ENCODE assay signal across 9 mouse cellular contexts in genomic region chr8:126267118-126267517, GRCm38 (mm10). TPM values are rescaled to one million over a fixed set of nuclear protein-coding genes. Genes with fewer than 3 reads are reported as not detected.
DNase-seq lines count a peak whose midpoint lies in the region; ATAC-seq and TF ChIP-seq lines count a peak whose summit lies in the region.
"Had no signal": no experiment of that assay in that cellular context is flagged by ENCODE, and none has a peak within 500 bp of the region (broad histone marks: within the 10 kb centered on the region; RNA-seq: fewer than 3 reads in every experiment).

No protein-coding gene starts in this region.

- H3K27me3 ChIP-seq in midbrain, embryonic 11.5 days (ENCODE audit: control insufficient read depth, insufficient read depth, low read length) = no peaks in the 10 kb centered on the region
- H3K27me3 ChIP-seq in midbrain, embryonic 16.5 days (ENCODE audit: control insufficient read depth, insufficient read depth, low read depth, low read length) = no peaks in the 10 kb centered on the region; the same call in 1 of the 2 replicates
- no peaks in the 10 kb centered on the region for H3K27me3 ChIP-seq in forebrain, embryonic 11.5 days (ENCODE audit: control insufficient read depth, insufficient read depth, low read length)
- no peaks in the 10 kb centered on the region for H3K27me3 ChIP-seq in forebrain, embryonic 10.5 days (ENCODE audit: poor library complexity, severe bottlenecking)

- H3K4me3 ChIP-seq in midbrain, embryonic 11.5 days (ENCODE audit: low read depth, low read length) = no peak overlapping the region
- H3K4me3 ChIP-seq in midbrain, embryonic 16.5 days (ENCODE audit: low read depth, low read length) = no peak overlapping the region
- no peak overlapping the region for H3K4me3 ChIP-seq in olfactory bulb, adult 2 months (ENCODE audit: insufficient read depth, low read depth, low read length)
- H3K4me3 ChIP-seq in forebrain, embryonic 11.5 days (ENCODE audit: low read depth, low read length) = no peak overlapping the region
- H3K4me3 ChIP-seq in forebrain, embryonic 10.5 days = no peak overlapping the region
- H3K4me3 ChIP-seq: heart, embryonic 13.5 days had no signal

- 0 out of 2 replicates have a peak, but pooled peaks have one; percentile 14 for TF ChIP-seq CTCF in olfactory bulb, adult 2 months (IDR thresholded peaks at IDR 0.05; ENCODE audit: insufficient read depth, low read depth, low read length)

- ATAC-seq in midbrain, embryonic 11.5 days (ENCODE audit: low FRiP score) = no peak
- ATAC-seq in midbrain, embryonic 16.5 days = no peak
- no peak for ATAC-seq in forebrain, embryonic 11.5 days (replicated peaks; ENCODE audit: low FRiP score)

- H3K27ac ChIP-seq in midbrain, embryonic 11.5 days (ENCODE audit: low read depth, low read length) = no peak overlapping the region
- no peak overlapping the region for H3K27ac ChIP-seq in midbrain, embryonic 16.5 days (ENCODE audit: low read length)
- no peak overlapping the region for H3K27ac ChIP-seq in olfactory bulb, adult 2 months (ENCODE audit: insufficient read depth, low read depth, low read length)
- no peak overlapping the region for H3K27ac ChIP-seq in forebrain, embryonic 11.5 days (ENCODE audit: low read depth, low read length)
- no peak overlapping the region for H3K27ac ChIP-seq in forebrain, embryonic 10.5 days
- H3K27ac ChIP-seq: heart, embryonic 13.5 days had no signal

- TF ChIP-seq POLR2A in olfactory bulb, adult 2 months (IDR thresholded peaks at IDR 0.05; ENCODE audit: insufficient read depth, low read depth, low read length) = no peak

- 32% methylated on average over 8 of the region's 8 CpGs for whole genome bisulfite sequencing in midbrain, embryonic 11.5 days
- WGBS in midbrain, embryonic 16.5 days = 32% methylated on average over 8 of the region's 8 CpGs
- WGBS in olfactory bulb, adult 2 months = 26% methylated on average over 8 of the region's 8 CpGs
- 34% methylated on average over 8 of the region's 8 CpGs for WGBS in forebrain, embryonic 11.5 days
- WGBS in forebrain, embryonic 10.5 days = 31% methylated on average over 8 of the region's 8 CpGs

- no peaks in the 10 kb centered on the region for H3K4me1 ChIP-seq in midbrain, embryonic 11.5 days (ENCODE audit: control insufficient read depth, insufficient read depth, low read length)
- no peaks in the 10 kb centered on the region for H3K4me1 ChIP-seq in midbrain, embryonic 16.5 days (ENCODE audit: control insufficient read depth, insufficient read depth, low read length)
- no peaks in the 10 kb centered on the region for H3K4me1 ChIP-seq in olfactory bulb, adult 2 months (ENCODE audit: control insufficient read depth, insufficient read depth, low read length)
- no peaks in the 10 kb centered on the region for H3K4me1 ChIP-seq in forebrain, embryonic 11.5 days (replicated peaks; ENCODE audit: control insufficient read depth, insufficient read depth, low read length)
- H3K4me1 ChIP-seq in forebrain, embryonic 10.5 days = no peaks in the 10 kb centered on the region
- H3K4me1 ChIP-seq: heart, embryonic 13.5 days had no signal

- H3K9ac ChIP-seq in midbrain, embryonic 11.5 days (ENCODE audit: low read length) = no peak overlapping the region
- H3K9ac ChIP-seq in midbrain, embryonic 16.5 days (ENCODE audit: low read depth, low read length) = no peak overlapping the region
- H3K9ac ChIP-seq in forebrain, embryonic 11.5 days (ENCODE audit: low read length) = no peak overlapping the region
- H3K9ac ChIP-seq: heart, embryonic 13.5 days had no signal

- no peaks in the 10 kb centered on the region for H3K36me3 ChIP-seq in midbrain, embryonic 11.5 days (ENCODE audit: control insufficient read depth, insufficient read depth, low read length)
- H3K36me3 ChIP-seq in midbrain, embryonic 16.5 days (ENCODE audit: control insufficient read depth, insufficient read depth, low read length) = no peaks in the 10 kb centered on the region
- H3K36me3 ChIP-seq in forebrain, embryonic 11.5 days (ENCODE audit: control insufficient read depth, insufficient read depth, low read length) = no peaks in the 10 kb centered on the region
- H3K36me3 ChIP-seq in forebrain, embryonic 10.5 days (replicated peaks) = no peaks in the 10 kb centered on the region
- H3K36me3 ChIP-seq: heart, embryonic 13.5 days had no signal

- H3K4me2 ChIP-seq in midbrain, embryonic 11.5 days = no peak overlapping the region
- H3K4me2 ChIP-seq in midbrain, embryonic 16.5 days (ENCODE audit: low read length) = no peak overlapping the region
- H3K4me2 ChIP-seq in forebrain, embryonic 11.5 days (ENCODE audit: low read depth, low read length, severe bottlenecking) = no peak overlapping the region
- H3K4me2 ChIP-seq: heart, embryonic 13.5 days had no signal

- peak; percentile 52 for DNase-seq in adrenal gland, adult 2 months
- no peak for DNase-seq in adrenal gland, adult 18-20 months (ENCODE audit: low spot score in 2 of 2)
- DNase-seq in midbrain, embryonic 11.5 days (ENCODE audit: low spot score, missing footprints) = peak; percentile 88
- DNase-seq in embryo, embryonic 10.5 days (ENCODE audit: low spot score) = peak; percentile 56
- no peak for DNase-seq in forebrain, embryonic 11.5 days (ENCODE audit: low spot score)
- no peak for DNase-seq in forebrain, embryonic 10.5 days (ENCODE audit: extremely low spot score, low spot score)

- H3K9me3 ChIP-seq in midbrain, embryonic 11.5 days (ENCODE audit: control insufficient read depth, low read length) = no peaks in the 10 kb centered on the region
- H3K9me3 ChIP-seq in midbrain, embryonic 16.5 days (replicated peaks; ENCODE audit: control insufficient read depth, low read length, poor library complexity, severe bottlenecking) = no peaks in the 10 kb centered on the region
- H3K9me3 ChIP-seq in forebrain, embryonic 11.5 days (ENCODE audit: control insufficient read depth, low read length) = no peaks in the 10 kb centered on the region
- no peaks in the 10 kb centered on the region for H3K9me3 ChIP-seq in forebrain, embryonic 10.5 days
- H3K9me3 ChIP-seq: heart, embryonic 13.5 days had no signal

RNA-seq across cellular contexts. Expression of gene Slc35f3, which starts 31.2 kb away (rescaled TPM):
- 1 to 10 TPM in 1 of 2 experiments, under 1 TPM in 1; 0.41 to 1.3 TPM for total RNA-seq in adrenal gland, adult 2 months (2021)
- 0.56 and 0.61 TPM in 2 replicates for polyA plus RNA-seq in adrenal gland, adult 2 months (2012; rRNA removed)
- 1 to 10 TPM in 1 of 2 experiments, under 1 TPM in 1; 0.16 to 1.2 TPM for total RNA-seq in adrenal gland, adult 18-20 months (2021)
- polyA plus RNA-seq in midbrain, embryonic 11.5 days (2014; fragmentation: Nextera tagmentation; extraction: Ambion mirVana) = not detected in 2 replicates
- polyA plus RNA-seq in midbrain, embryonic 16.5 days (2015; fragmentation: Nextera tagmentation; extraction: Ambion mirVana) = 2.0 and 2.5 TPM in 2 replicates
- not detected in 2 replicates for polyA plus RNA-seq in olfactory bulb, adult 2 months (2012; ENCODE audit: insufficient read depth, insufficient read length, low replicate concordance, missing spikeins)
- polyA plus RNA-seq in forebrain, embryonic 11.5 days (2014; fragmentation: Nextera tagmentation; extraction: Ambion mirVana) = not detected in 2 replicates
- polyA plus RNA-seq in forebrain, embryonic 10.5 days (2016; fragmentation: Nextera tagmentation; extraction: Ambion mirVana) = 0.06 and 0.07 TPM in 2 replicates

Comparison
In these comparisons a context has a peak if more than half of its experiments do, and no peak if none do; other contexts are left out.
1. DNase-seq: peak in adrenal gland, adult 2 months (single experiment), midbrain, embryonic 11.5 days (single experiment) and embryo, embryonic 10.5 days (single experiment); none in adrenal gland, adult 18-20 months (0 of 2), forebrain, embryonic 11.5 days (single experiment) and forebrain, embryonic 10.5 days (single experiment).